Mouse (Mus musculus) olfactory bulb, adult 2 months (tissue): ENCODE results near the gene Olfr159.

Experiments
- CTCF ChIP-seq: fragments of 200-500 bp; IDR thresholded peaks from 2 replicates; pipeline ENCODE4 v1.5.1; 2012; ENCODE audit warnings: low read depth, mild to moderate bottlenecking, low read length, moderate library complexity; ENCODE audit not compliant: insufficient read depth
- POLR2A ChIP-seq: fragments of 200-500 bp; IDR thresholded peaks from 2 replicates; pipeline ENCODE4 v1.6.1; 2012; ENCODE audit warnings: mild to moderate bottlenecking, low read depth, low read length, moderate library complexity; ENCODE audit not compliant: insufficient read depth

DNA sequence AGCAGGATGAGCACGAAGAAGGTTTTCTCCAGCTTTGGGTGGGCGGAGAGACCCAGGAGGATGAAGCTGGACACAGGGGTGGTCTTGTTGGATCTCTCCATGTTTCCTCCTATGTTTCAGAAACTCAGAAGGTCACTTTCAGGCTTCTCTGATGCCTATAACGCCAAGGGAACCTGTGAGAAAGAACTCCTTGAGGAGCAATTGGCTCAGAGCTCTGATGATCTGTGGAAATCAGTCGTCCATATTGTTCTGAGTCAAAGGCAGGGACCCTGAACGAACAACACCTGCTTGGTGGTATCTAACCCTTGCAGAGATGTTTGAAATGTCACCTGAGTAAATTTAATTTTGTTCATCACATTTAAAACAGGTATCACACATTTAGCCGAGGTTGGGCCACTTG lies at the start of gene Olfr159:
- TF ChIP-seq CTCF = no peak
- TF ChIP-seq POLR2A = no peak
